19 mouse cellular contexts compared by ENCODE assay signal in the genomic region with DNA sequence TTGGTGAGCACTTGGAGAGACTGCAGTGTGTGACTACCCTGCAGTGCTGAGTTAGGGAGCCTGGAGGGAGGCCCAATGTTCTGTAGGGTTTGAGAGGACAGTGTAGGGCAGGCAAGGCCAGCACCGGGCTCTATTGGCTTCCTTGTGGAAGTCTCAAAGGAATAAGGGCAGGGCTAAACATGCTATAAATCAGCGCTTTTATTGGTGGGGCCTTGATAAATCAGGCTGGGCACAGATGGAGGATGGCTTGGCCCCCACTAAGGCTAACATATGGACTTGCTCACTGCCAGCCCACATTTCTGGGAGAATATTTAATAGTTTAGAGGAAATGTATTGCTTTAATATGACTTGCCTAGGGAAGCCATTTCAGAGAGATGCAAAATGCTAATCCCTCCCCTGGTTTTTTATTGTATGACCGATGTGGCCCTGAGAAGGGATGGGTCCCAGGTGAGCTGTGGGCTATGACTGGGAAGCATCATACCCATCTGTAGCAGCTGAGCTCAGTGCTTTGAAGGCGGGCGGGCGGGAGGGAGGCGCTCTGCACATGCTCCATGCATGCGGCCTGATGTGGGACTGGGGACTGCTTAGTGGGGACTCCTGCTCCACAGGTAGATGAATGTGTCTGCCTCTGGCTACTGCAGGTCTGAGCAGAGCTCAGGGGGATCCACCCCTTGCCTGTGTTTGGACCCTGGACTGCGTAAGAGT.
DNase-seq lines count a peak whose midpoint lies in the region; ATAC-seq lines count a peak whose summit lies in the region.
"Had no signal": no experiment of that assay in that cellular context is flagged by ENCODE, and none has a peak within 500 bp of the region (broad histone marks: within the 10 kb centered on the region; RNA-seq: fewer than 3 reads in every experiment).

No protein-coding gene starts in this region.

- no peaks in the 10 kb centered on the region for H3K4me1 ChIP-seq in neural tube, embryonic 14.5 days (ENCODE audit: control insufficient read depth, insufficient read depth, low read length)
- H3K4me1 ChIP-seq: midbrain, embryonic 10.5 days had no signal

- no peak overlapping the region for H3K9ac ChIP-seq in neural tube, embryonic 14.5 days (replicated peaks; ENCODE audit: low read depth, low read length)
- H3K9ac ChIP-seq: forebrain, embryonic 15.5 days; lung, embryonic 14.5 days had no signal

- H3K27me3 ChIP-seq in neural tube, embryonic 14.5 days (ENCODE audit: control insufficient read depth, insufficient read depth, low read length) = no peaks in the 10 kb centered on the region
- H3K27me3 ChIP-seq: forebrain, embryonic 15.5 days had no signal

- no peak overlapping the region for H3K4me2 ChIP-seq in neural tube, embryonic 14.5 days (ENCODE audit: low read depth, low read length)
- H3K4me2 ChIP-seq: forebrain, embryonic 15.5 days; liver, embryonic 11.5 days; lung, embryonic 14.5 days had no signal

- H3K36me3 ChIP-seq in neural tube, embryonic 14.5 days (ENCODE audit: control insufficient read depth, insufficient read depth, low read length) = no peaks in the 10 kb centered on the region
- H3K36me3 ChIP-seq: forebrain, embryonic 15.5 days; midbrain, embryonic 10.5 days had no signal

- no peaks in the 10 kb centered on the region for H3K9me3 ChIP-seq in neural tube, embryonic 14.5 days (ENCODE audit: control insufficient read depth, low read length)
- H3K9me3 ChIP-seq: forebrain, embryonic 15.5 days; midbrain, embryonic 10.5 days had no signal

- H3K27ac ChIP-seq in neural tube, embryonic 14.5 days (ENCODE audit: low read depth, low read length) = no peak overlapping the region
- H3K27ac ChIP-seq: forebrain, embryonic 15.5 days; midbrain, embryonic 10.5 days had no signal

- no peak overlapping the region for H3K4me3 ChIP-seq in neural tube, embryonic 14.5 days (ENCODE audit: low read depth, low read length)
- H3K4me3 ChIP-seq: forebrain, embryonic 15.5 days; midbrain, embryonic 10.5 days had no signal

- peak; percentile 66 for ATAC-seq in neural tube, embryonic 14.5 days (ENCODE audit: low read depth)
- ATAC-seq in granulocyte monocyte progenitor cell, adult 5-6 weeks (replicated peaks; ENCODE audit: poor library complexity, severe bottlenecking) = no peak
- ATAC-seq: forebrain, embryonic 15.5 days; inflammation-experienced regulatory T-cells, adult 6 months had no signal

- DNase-seq in layer of hippocampus, adult 9-11 months = peak; percentile 23
- DNase-seq in layer of hippocampus, adult 11-12 months (ENCODE audit: low spot score) = no peak
- peak; percentile 56 for DNase-seq in cerebellum, adult 11-12 months
- DNase-seq in cerebellum, adult 9-11 months = peak; percentile 56
- DNase-seq in spleen, postnatal 4 days (ENCODE audit: low spot score in 2 of 2) = no peak
- DNase-seq: adrenal gland, adult 2 months; gastrocnemius, postnatal 36 days; heart, postnatal 10 days; kidney, adult 2 months; kidney, postnatal 25 days; lung, embryonic 14.5 days; lung, postnatal 4 days; thymus, postnatal 14 days had no signal

- WGBS in neural tube, embryonic 14.5 days = 51% methylated on average over 9 of the region's 9 CpGs

Comparison
In these comparisons a context has a peak if more than half of its experiments do, and no peak if none do; other contexts are left out.
1. DNase-seq: peak in layer of hippocampus, adult 9-11 months (single experiment), cerebellum, adult 11-12 months (single experiment) and cerebellum, adult 9-11 months (single experiment); none in layer of hippocampus, adult 11-12 months (single experiment) and spleen, postnatal 4 days (0 of 2).